Mouse (Mus musculus) spleen, adult 2 months (tissue): ENCODE measurements around the gene Palmd. TPM values are rescaled to one million over a fixed set of nuclear protein-coding genes. Genes with fewer than 3 reads are reported as not detected.

Experiments used
- DNase-seq, 2 experiments: peaks; one replicate each; pipeline versions ENCODE4 v3.0.0 to v3.0.0-alpha.2; 2012 to 2021; ENCODE audit warnings: low spot score in 2 of 2, low read depth in 1 of 2
- H3K27ac ChIP-seq: fragments of 200-500 bp; 2 replicates; pipeline ENCODE4 v1.5.1; 2012; ENCODE audit warnings: low read length, inconsistent platforms; ENCODE audit not compliant: insufficient read depth
- H3K27me3 ChIP-seq: fragments of 200-500 bp; 2 replicates; pipeline ENCODE4 v1.6.1; 2012; ENCODE audit warnings: mild to moderate bottlenecking, moderate library complexity, low read length, inconsistent platforms; ENCODE audit not compliant: control insufficient read depth, insufficient read depth
- H3K36me3 ChIP-seq: fragments of 200-500 bp; 2 replicates; pipeline ENCODE4 v1.6.1; 2012; ENCODE audit warnings: mild to moderate bottlenecking, low read length, inconsistent platforms; ENCODE audit not compliant: control insufficient read depth, insufficient read depth
- H3K4me1 ChIP-seq: fragments of 200-500 bp; 2 replicates; pipeline ENCODE4 v1.6.1; 2011; ENCODE audit warnings: inconsistent platforms; ENCODE audit not compliant: control insufficient read depth, insufficient read depth, insufficient read length
- H3K4me3 ChIP-seq: fragments of 200-500 bp; 2 replicates; pipeline ENCODE4 v1.5.1; 2011; ENCODE audit warnings: mild to moderate bottlenecking, inconsistent platforms; ENCODE audit not compliant: insufficient read depth, insufficient read length; ENCODE audit errors: extremely low read depth
- CTCF ChIP-seq: fragments of 200-500 bp; IDR thresholded peaks from 2 replicates; pipeline ENCODE4 v1.5.1; 2011; ENCODE audit warnings: mild to moderate bottlenecking, inconsistent platforms; ENCODE audit not compliant: insufficient read depth, insufficient read length, insufficient replicate concordance; ENCODE audit errors: extremely low read depth
- POLR2A ChIP-seq: fragments of 200-500 bp; IDR thresholded peaks from 2 replicates; pipeline ENCODE4 v1.6.1; 2011; ENCODE audit warnings: low read depth, low read length, inconsistent platforms
- WGBS: fragments of 180-500 bp; shearing (Covaris S2); methylation state at CpG from one replicate; pipeline ENCODE4 v1.1.7; 2018; 5-methylcytosine and 5-hydroxymethylcytosine counted together
- polyA plus RNA-seq: library from polyadenylated mRNA; depleted of rRNA; stranded (reverse); fragments of >200 nt; gene quantifications from 2 replicates; pipeline ENCODE4 v1.2.3, GENCODE M21; 2012

Palmd gene
- polyA plus RNA-seq, 1 experiment = 0.21 TPM

DNA sequence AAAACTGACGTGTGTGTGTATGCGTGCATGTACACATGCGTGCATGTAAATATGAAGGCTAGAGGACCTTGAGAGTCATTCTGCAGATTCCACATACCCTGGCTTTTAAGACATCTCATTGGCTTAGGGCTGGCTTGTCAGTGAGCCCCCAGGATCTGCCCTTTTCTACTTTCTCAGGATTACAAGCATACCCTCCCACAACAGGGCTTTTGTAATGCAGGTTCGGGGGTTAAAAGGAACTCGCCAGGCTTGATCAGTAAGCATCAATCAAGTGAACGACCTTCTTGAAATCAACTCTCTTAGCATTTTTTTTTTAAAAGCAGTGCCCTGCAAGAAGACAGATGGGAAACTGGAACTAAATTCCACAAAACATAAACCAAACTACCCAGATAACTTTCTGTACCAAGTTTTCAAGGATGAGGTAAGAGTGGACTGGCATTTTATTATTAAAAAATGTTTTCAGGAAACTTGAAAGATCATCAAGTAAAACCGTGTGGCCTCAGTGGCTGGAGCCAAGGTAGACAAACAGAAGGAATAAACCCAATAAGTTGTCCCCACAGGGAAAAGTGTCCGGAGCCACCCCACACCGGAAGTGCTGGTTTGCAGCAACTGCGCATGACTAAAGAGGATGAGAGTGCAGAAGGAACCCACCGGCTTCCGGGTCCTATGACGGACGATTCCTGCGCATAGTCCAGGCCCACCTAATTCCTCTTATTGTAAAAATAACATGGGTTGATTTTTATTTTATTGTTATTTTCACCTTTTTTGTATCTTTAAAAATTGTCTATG, 7.2 kb downstream of the Palmd start:
- WGBS = 80% methylated on average over 15 of the region's 15 CpGs
- no peak for TF ChIP-seq POLR2A
- no peaks in the 10 kb centered on the region for H3K27me3 ChIP-seq
- H3K4me3 ChIP-seq = no peak overlapping the region
- no peak overlapping the region for H3K27ac ChIP-seq
- no peaks in the 10 kb centered on the region for H3K36me3 ChIP-seq
- H3K4me1 ChIP-seq = no peaks in the 10 kb centered on the region
- no peak for DNase-seq

DNA sequence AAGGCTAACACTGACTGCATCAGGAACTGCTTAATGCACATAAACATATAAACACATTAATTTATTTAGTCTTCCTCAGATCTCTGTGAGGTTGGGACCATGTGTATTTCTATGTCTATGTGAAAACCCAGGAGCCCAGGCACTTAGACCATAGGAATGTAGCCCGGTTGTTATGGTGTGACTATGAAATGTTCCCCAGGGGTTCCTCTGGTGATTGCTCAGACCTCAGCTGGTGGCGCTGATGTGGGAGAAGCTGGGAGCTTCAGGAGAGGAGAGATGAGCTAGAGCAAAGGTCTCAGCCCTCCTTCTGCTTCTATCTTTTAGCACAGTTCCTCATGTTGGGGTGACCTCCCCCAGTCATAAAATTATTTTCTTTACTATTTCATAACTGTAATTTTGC, 8.4 kb downstream of the Palmd start:
- Histone ChIP-seq H3K27me3 (no peaks in the 10 kb centered on the region), H3K36me3 (no peaks in the 10 kb centered on the region), H3K27ac (no peak overlapping the region), H3K4me3 (no peak overlapping the region), H3K4me1 (no peaks in the 10 kb centered on the region)
- DNase-seq = no peak
- 89% methylated on average over 2 of the region's 2 CpGs for WGBS
- TF ChIP-seq POLR2A (no peak), CTCF (no peak)

DNA sequence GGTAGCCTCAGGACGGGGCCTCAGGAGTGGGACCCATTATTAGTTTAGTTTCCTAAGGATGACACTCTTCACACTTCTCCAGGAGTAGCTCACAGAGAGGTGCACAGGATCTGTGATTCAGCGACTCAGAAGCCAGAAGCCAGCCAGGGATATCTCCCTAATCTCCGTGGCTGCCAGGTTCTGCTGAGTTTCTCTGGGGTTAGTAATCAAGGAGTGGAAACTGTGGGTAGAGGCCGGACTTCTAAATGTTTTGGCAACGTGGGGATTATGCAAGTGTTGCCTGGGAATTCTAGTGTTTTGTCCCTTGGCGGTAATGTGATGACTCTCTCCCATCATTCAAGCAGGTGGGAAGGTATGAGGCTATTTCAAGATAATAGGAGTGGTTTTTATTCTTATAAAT, 13.7 kb downstream of the Palmd start:
- Histone ChIP-seq H3K36me3 (no peaks in the 10 kb centered on the region), H3K27ac (no peak overlapping the region), H3K4me1 (no peaks in the 10 kb centered on the region), H3K4me3 (no peak overlapping the region), H3K27me3 (no peaks in the 10 kb centered on the region)
- 86% methylated on average over 6 of the region's 6 CpGs for WGBS
- TF ChIP-seq CTCF (no peak), POLR2A (no peak)
- no peak for DNase-seq

GRCm38 (mm10) chr3:116953366-116953765, 15.4 kb downstream of the Palmd start:
- 82% methylated on average over 6 of the region's 6 CpGs for WGBS
- H3K4me3 ChIP-seq = no peak overlapping the region
- H3K27me3 ChIP-seq = no peaks in the 10 kb centered on the region
- no peak for TF ChIP-seq POLR2A
- TF ChIP-seq CTCF = no peak
- DNase-seq = no peak
- H3K36me3 ChIP-seq = no peaks in the 10 kb centered on the region
- H3K27ac ChIP-seq = no peak overlapping the region
- no peaks in the 10 kb centered on the region for H3K4me1 ChIP-seq

- TF ChIP-seq CTCF (no peak), POLR2A (no peak)
- Histone ChIP-seq H3K4me3 (no peak overlapping the region), H3K4me1 (no peaks in the 10 kb centered on the region), H3K27ac (no peak overlapping the region), H3K36me3 (no peaks in the 10 kb centered on the region), H3K27me3 (no peaks in the 10 kb centered on the region)
- WGBS = 82% methylated on average over 8 of the region's 8 CpGs
- DNase-seq = no peak
Observed at GRCm38 (mm10) chr3:116952242-116952899, 16.4 kb downstream of the Palmd start.

GRCm38 (mm10) chr3:116951489-116951888, 17.3 kb downstream of the Palmd start:
- 94% methylated on average over 3 of the region's 3 CpGs for WGBS
- Histone ChIP-seq H3K36me3 (no peaks in the 10 kb centered on the region), H3K4me1 (no peaks in the 10 kb centered on the region), H3K27ac (no peak overlapping the region), H3K4me3 (no peak overlapping the region), H3K27me3 (no peaks in the 10 kb centered on the region)
- TF ChIP-seq CTCF = no peak
- TF ChIP-seq POLR2A = no peak
- DNase-seq = no peak

- TF ChIP-seq POLR2A (no peak), CTCF (no peak)
- Histone ChIP-seq H3K27me3 (no peaks in the 10 kb centered on the region), H3K36me3 (no peaks in the 10 kb centered on the region), H3K27ac (no peak overlapping the region), H3K4me3 (no peak overlapping the region), H3K4me1 (no peaks in the 10 kb centered on the region)
- no peak for DNase-seq
- WGBS = 86% methylated on average over 6 of the region's 6 CpGs
Observed at GRCm38 (mm10) chr3:116950665-116951115, 18.1 kb downstream of the Palmd start.
